Mouse (Mus musculus): ENCODE data around the gene Cyld. TPM values are rescaled to one million over a fixed set of nuclear protein-coding genes. Genes with fewer than 3 reads are reported as not detected.
A peak's percentile ranks its signal among the peaks of the same experiment; 100 is the strongest.

Gene Cyld
- total and polyA plus RNA-seq, 3 experiments, result 20.2 to 29.4 (median 22.1) TPM

- Histone ChIP-seq H3K27ac (ENCODE audit: insufficient read depth, low read depth) (no peak overlapping the region), H3K36me3 (replicated peaks in 1 of 2; ENCODE audit: control insufficient read depth in 1 of 2, insufficient read depth in 1 of 2, low read length in 1 of 2) (peaks cover 52 to 84% of the 10 kb centered on the region in 2 experiments), H3K4me1 (ENCODE audit: control insufficient read depth in 1 of 2, insufficient read depth in 2 of 2) (peaks cover 41 to 66% of the 10 kb centered on the region in 2 experiments), H3K27me3 (replicated peaks) (no peaks in the 10 kb centered on the region), H3K9me3 (replicated peaks; ENCODE audit: low read length) (peaks cover 6% of the 10 kb centered on the region), H3K4me3 (replicated peaks in 1 of 3; ENCODE audit: low read depth in 2 of 3, low read length in 2 of 3, poor library complexity in 1 of 3) (no peak overlapping the region), H3K4me2 (ENCODE audit: insufficient read depth, low read depth, poor library complexity, severe bottlenecking) (no peak overlapping the region), H3K79me2 (replicated peaks; ENCODE audit: control insufficient read depth, extremely low read depth, insufficient read depth, poor library complexity, severe bottlenecking) (peaks cover 21% of the 10 kb centered on the region), H3K9ac (ENCODE audit: insufficient read depth, low read depth) (no peak overlapping the region)
- no peak for TF ChIP-seq HCFC1 (IDR thresholded peaks at IDR 0.05; ENCODE audit: low read depth, low read length)
- no peak for TF ChIP-seq NRF1 (IDR thresholded peaks at IDR 0.05; ENCODE audit: low read depth, low read length)
- TF ChIP-seq UBTF (IDR thresholded peaks at IDR 0.05; ENCODE audit: low read depth, low read length), result no peak
- TF ChIP-seq MAZ (IDR thresholded peaks at IDR 0.05; ENCODE audit: low read depth, low read length), result no peak
- no peak for TF ChIP-seq EP300 (IDR thresholded peaks at IDR 0.05; ENCODE audit: low read length)
- no peak for TF ChIP-seq GABPA (IDR thresholded peaks at IDR 0.05; ENCODE audit: insufficient replicate concordance, low read depth, low read length)
- TF ChIP-seq RAD21 (IDR thresholded peaks at IDR 0.05; ENCODE audit: low read depth, low read length), result no peak
- TF ChIP-seq POLR2AphosphoS2 (IDR thresholded peaks at IDR 0.05; ENCODE audit: low read depth, low read length), result no peak
- TF ChIP-seq ZMIZ1 (IDR thresholded peaks at IDR 0.05; ENCODE audit: low read depth, low read length), result no peak
- no peak for TF ChIP-seq CHD1 (IDR thresholded peaks at IDR 0.05; ENCODE audit: low read depth, low read length)
- no peak for TF ChIP-seq SIN3A (IDR thresholded peaks at IDR 0.05; ENCODE audit: low read length)
- TF ChIP-seq ZC3H11A (IDR thresholded peaks at IDR 0.05; ENCODE audit: low read depth, low read length), result no peak
- TF ChIP-seq E2F4 (IDR thresholded peaks at IDR 0.05; ENCODE audit: insufficient replicate concordance, low read depth, low read length), result no peak
- TF ChIP-seq BHLHE40 (IDR thresholded peaks at IDR 0.05; ENCODE audit: low read depth, low read length), result no peak
- TF ChIP-seq USF1 (IDR thresholded peaks at IDR 0.05; ENCODE audit: low read depth, low read length), result no peak
- no peak for TF ChIP-seq JUN (IDR thresholded peaks at IDR 0.05; ENCODE audit: insufficient read depth, low read depth, low read length)
- no peak for TF ChIP-seq ETS1 (conservative IDR thresholded peaks at IDR 0.05; ENCODE audit: low read depth, low read length)
- DNase-seq (ENCODE audit: extremely low read depth), result no peak
- in situ Hi-C loops (cut with MboI; ENCODE audit: low pct_ligation_motif_present, low pct_unique_long_range_greater_than_20kb, low sequenced_read_pairs) (no loop called here), dilution Hi-C loops (cut with MboI; ENCODE audit: extremely low pct_ligation_motif_present, extremely low pct_unique_long_range_greater_than_20kb, low sequenced_read_pairs) (no loop called here)
Measured at GRCm38 (mm10) chr8:88659873-88660272, 37.0 kb upstream of the Cyld start.

- Histone ChIP-seq H3K27me3 (replicated peaks) (no peaks in the 10 kb centered on the region), H3K4me1 (ENCODE audit: control insufficient read depth in 1 of 2, insufficient read depth in 2 of 2) (peaks cover 56 to 89% of the 10 kb centered on the region in 2 experiments), H3K79me2 (replicated peaks; ENCODE audit: control insufficient read depth, extremely low read depth, insufficient read depth, poor library complexity, severe bottlenecking) (peaks cover 32% of the 10 kb centered on the region), H3K9me3 (replicated peaks; ENCODE audit: low read length) (no peaks in the 10 kb centered on the region), H3K4me2 (ENCODE audit: insufficient read depth, low read depth, poor library complexity, severe bottlenecking) (peak overlapping the region; percentile 17; the same call in 1 of the 2 replicates), H3K4me3 (replicated peaks in 1 of 3; ENCODE audit: low read depth in 2 of 3, low read length in 2 of 3, poor library complexity in 1 of 3) (peak overlapping the region in 2 of 3 experiments; percentile 4 to 7), H3K36me3 (replicated peaks in 1 of 2; ENCODE audit: control insufficient read depth in 1 of 2, insufficient read depth in 1 of 2, low read length in 1 of 2) (peaks cover 58 to 78% of the 10 kb centered on the region in 2 experiments), H3K27ac (ENCODE audit: insufficient read depth, low read depth) (peak overlapping the region; percentile 91), H3K9ac (ENCODE audit: insufficient read depth, low read depth) (peak overlapping the region; percentile 19; the same call in 1 of the 2 replicates)
- in situ Hi-C loops (cut with MboI; ENCODE audit: low pct_ligation_motif_present, low pct_unique_long_range_greater_than_20kb, low sequenced_read_pairs), result no loop called here
- dilution Hi-C loops (cut with MboI; ENCODE audit: extremely low pct_ligation_motif_present, extremely low pct_unique_long_range_greater_than_20kb, low sequenced_read_pairs), result no loop called here
- peak; percentile 89 for DNase-seq (ENCODE audit: extremely low read depth)
- TF ChIP-seq MAFK (IDR thresholded peaks at IDR 0.05; ENCODE audit: insufficient replicate concordance, low read length) (no peak), EP300 (IDR thresholded peaks at IDR 0.05; ENCODE audit: low read length) (peak; percentile 79), CHD1 (IDR thresholded peaks at IDR 0.05; ENCODE audit: low read depth, low read length) (0 out of 2 replicates have a peak, but pooled peaks have one; percentile 0), TBP (conservative IDR thresholded peaks at IDR 0.05; ENCODE audit: low read depth, low read length) (0 out of 2 replicates have a peak, but pooled peaks have one; percentile 36), POLR2A (IDR thresholded peaks at IDR 0.05; ENCODE audit: low read depth, low read length) (peak; percentile 22), IRF4 (IDR thresholded peaks at IDR 0.05; ENCODE audit: low read depth, low read length) (peak; percentile 88), JUND (conservative IDR thresholded peaks at IDR 0.05; ENCODE audit: low read depth, low read length) (no peak; the same call in 1 of the 2 replicates), E2F4 (IDR thresholded peaks at IDR 0.05; ENCODE audit: insufficient replicate concordance, low read depth, low read length) (no peak), USF2 (conservative IDR thresholded peaks at IDR 0.05; ENCODE audit: low read depth, low read length) (no peak), USF1 (IDR thresholded peaks at IDR 0.05; ENCODE audit: low read depth, low read length) (no peak), MAX (IDR thresholded peaks at IDR 0.05; ENCODE audit: low read length) (no peak), CHD2 (IDR thresholded peaks at IDR 0.05; ENCODE audit: low read length) (peak; percentile 46; the same call in 1 of the 2 replicates), MXI1 (IDR thresholded peaks at IDR 0.05; ENCODE audit: low read depth, low read length) (0 out of 2 replicates have a peak, but pooled peaks have one; percentile 45), RAD21 (IDR thresholded peaks at IDR 0.05; ENCODE audit: low read depth, low read length) (no peak; the same call in 1 of the 2 replicates), POLR2AphosphoS2 (IDR thresholded peaks at IDR 0.05; ENCODE audit: low read depth, low read length) (no peak), KAT2A (IDR thresholded peaks at IDR 0.05; ENCODE audit: insufficient replicate concordance, low read length) (no peak), SIN3A (IDR thresholded peaks at IDR 0.05; ENCODE audit: low read length) (peak; percentile 83), ZC3H11A (IDR thresholded peaks at IDR 0.05; ENCODE audit: low read depth, low read length) (no peak), ETS1 (conservative IDR thresholded peaks at IDR 0.05; ENCODE audit: low read depth, low read length) (peak; percentile 88), GABPA (IDR thresholded peaks at IDR 0.05; ENCODE audit: insufficient replicate concordance, low read depth, low read length) (no peak), TCF12 (IDR thresholded peaks at IDR 0.05; ENCODE audit: low read depth, low read length) (peak; percentile 4; the same call in 1 of the 2 replicates), MAZ (IDR thresholded peaks at IDR 0.05; ENCODE audit: low read depth, low read length) (no peak), ELF1 (IDR thresholded peaks at IDR 0.05; ENCODE audit: low read depth, low read length) (peak; percentile 80), ZKSCAN1 (IDR thresholded peaks at IDR 0.05; ENCODE audit: borderline replicate concordance, low read depth, low read length) (no peak)
Measured at GRCm38 (mm10) chr8:88662401-88662821, 34.4 kb upstream of the Cyld start.

Measured in CH12.LX (cell line).